Mouse (Mus musculus) spleen, adult 2 months (tissue): ENCODE results near the gene Prkn.

ENCODE experiments used
- CTCF ChIP-seq: fragments of 200-500 bp; IDR thresholded peaks from 2 replicates; pipeline ENCODE4 v1.5.1; 2011; ENCODE audit warnings: mild to moderate bottlenecking, inconsistent platforms; ENCODE audit not compliant: insufficient read depth, insufficient read length, insufficient replicate concordance; ENCODE audit errors: extremely low read depth
- POLR2A ChIP-seq: fragments of 200-500 bp; IDR thresholded peaks from 2 replicates; pipeline ENCODE4 v1.6.1; 2011; ENCODE audit warnings: low read depth, low read length, inconsistent platforms

DNA sequence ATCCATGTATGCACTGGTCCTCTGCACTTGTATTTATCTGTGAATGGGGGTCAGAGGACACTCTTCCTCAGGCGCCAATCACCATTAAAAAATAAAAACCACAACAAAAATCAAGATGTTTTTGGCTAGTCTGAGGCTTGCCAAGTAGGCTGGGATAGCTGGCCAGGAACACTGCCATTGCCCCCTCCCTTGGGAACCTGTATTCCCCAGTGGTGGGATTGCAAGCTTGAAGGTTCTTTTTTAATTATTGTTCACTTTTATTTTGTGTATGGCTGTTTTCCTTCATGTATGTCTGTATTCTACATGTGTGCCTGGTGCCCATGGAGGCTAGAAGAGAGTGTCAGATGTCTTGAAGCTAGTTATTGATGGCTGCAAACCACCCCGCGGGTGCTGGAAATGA is 664.3 kb downstream of the Prkn start:
- TF ChIP-seq CTCF, result no peak
- TF ChIP-seq POLR2A, result no peak
